Mouse (Mus musculus): ENCODE results near the gene S100pbp. TPM values are rescaled to one million over a fixed set of nuclear protein-coding genes. Genes with fewer than 3 reads are reported as not detected.
A peak's percentile ranks its signal among the peaks of the same experiment; 100 is the strongest.

Gene S100pbp
- 10.9 and 12.1 TPM in 2 replicates for polyA plus RNA-seq (2016; fragmentation: Nextera tagmentation; extraction: Ambion mirVana)

- Histone ChIP-seq H3K36me3 (peaks cover 31% of the 10 kb centered on the region), H3K27ac (peak within 1 kb of the TSS; percentile 91), H3K9me3 (replicated peaks) (no peaks in the 10 kb centered on the region), H3K9ac (peak within 1 kb of the TSS; percentile 92), H3K4me3 (peak within 1 kb of the TSS; percentile 89), H3K4me2 (peak within 1 kb of the TSS; percentile 92), H3K4me1 (peaks cover 54% of the 10 kb centered on the region), H3K27me3 (replicated peaks) (no peaks in the 10 kb centered on the region)
- under 1% methylated on average over 57 of the region's 58 CpGs for WGBS (ENCODE audit: insufficient replicate concordance)
- ATAC-seq, result peak; percentile 88
These were observed at the start of gene S100pbp, which contains the start of gene Yars for GRCm38 (mm10) chr4:129189542-129190519. TSS of gene S100pbp (minus strand) at chr4:129189727. TSS of gene Yars (plus strand) at chr4:129189760.

- H3K4me1 ChIP-seq, result peaks cover 67% of the 10 kb centered on the region
- no peaks in the 10 kb centered on the region for H3K36me3 ChIP-seq
- peak overlapping the region; percentile 67 for H3K4me3 ChIP-seq
- H3K4me2 ChIP-seq, result peak overlapping the region; percentile 97
- WGBS (ENCODE audit: insufficient replicate concordance), result under 1% methylated on average over 21 of the region's 29 CpGs
- H3K27me3 ChIP-seq (replicated peaks), result peaks cover 69% of the 10 kb centered on the region
- H3K27ac ChIP-seq, result no peak overlapping the region
- ATAC-seq, result peak; percentile 78
- H3K9ac ChIP-seq, result peak overlapping the region; percentile 66
- H3K9me3 ChIP-seq (replicated peaks), result no peaks in the 10 kb centered on the region
These were observed 49.5 kb upstream of the S100pbp start for GRCm38 (mm10) chr4:129239075-129239474.

DNA sequence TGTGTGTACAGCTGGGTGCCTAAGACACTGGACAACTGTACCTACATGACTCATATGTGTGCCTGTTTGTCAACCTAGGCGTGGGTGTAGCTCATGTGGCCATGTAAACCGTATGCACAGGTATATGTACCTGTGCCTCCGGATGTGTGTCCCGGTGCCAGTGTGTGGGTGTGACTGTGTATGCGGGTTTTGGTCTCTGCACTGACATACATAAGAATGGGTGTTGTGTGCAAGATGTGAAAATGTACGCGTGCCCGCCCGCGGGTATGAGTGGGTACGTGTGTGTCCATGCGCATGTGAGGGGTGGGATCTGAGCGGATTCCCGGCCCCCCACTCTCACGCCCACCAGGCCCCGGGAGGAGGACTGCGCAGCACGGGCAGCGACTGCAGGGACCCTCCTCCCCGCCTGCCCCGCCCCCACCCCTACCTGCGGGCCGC is 49.1 kb upstream of the S100pbp start:
- Histone ChIP-seq H3K4me1 (peaks cover 69% of the 10 kb centered on the region), H3K4me3 (peak overlapping the region; percentile 67), H3K27me3 (replicated peaks) (peaks cover 69% of the 10 kb centered on the region), H3K9me3 (replicated peaks) (no peaks in the 10 kb centered on the region), H3K27ac (no peak overlapping the region), H3K4me2 (peak overlapping the region; percentile 97), H3K36me3 (no peaks in the 10 kb centered on the region), H3K9ac (peak overlapping the region; percentile 66)
- peak; percentile 0; the same call in 1 of the 2 replicates for ATAC-seq
- 2% methylated on average over 21 of the region's 23 CpGs for WGBS (ENCODE audit: insufficient replicate concordance)

DNA sequence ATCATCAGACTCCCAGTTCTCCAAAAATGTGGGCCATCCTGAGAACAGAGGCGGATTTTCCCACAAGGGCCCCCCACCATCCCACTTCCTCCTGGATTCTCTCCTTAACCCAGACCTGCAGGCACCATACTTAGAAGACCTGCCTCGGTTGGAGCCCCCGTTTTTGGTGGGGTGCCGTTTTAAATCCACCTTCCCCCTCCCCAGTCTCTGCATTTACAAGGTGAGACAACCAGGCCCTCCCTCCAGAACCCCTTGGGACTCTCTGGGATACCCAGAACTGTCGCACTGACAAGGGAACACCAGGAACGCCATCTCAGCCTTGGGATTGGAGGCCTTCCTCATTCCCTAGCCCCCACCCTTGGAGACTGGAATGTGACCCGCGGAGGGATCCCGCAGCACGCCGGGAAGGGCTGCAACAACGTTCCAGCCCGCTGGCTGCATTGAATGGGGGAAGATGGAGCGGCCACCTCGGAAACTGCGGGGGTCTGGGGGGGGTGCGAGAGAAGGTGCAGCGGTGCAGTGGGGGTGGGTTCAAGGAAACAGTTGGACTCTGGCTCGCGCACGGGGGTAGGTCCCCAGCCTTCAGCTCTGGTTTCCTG is 48.4 kb upstream of the S100pbp start:
- ATAC-seq, result no peak
- no peak overlapping the region for H3K27ac ChIP-seq
- H3K27me3 ChIP-seq (replicated peaks), result peaks cover 70% of the 10 kb centered on the region
- 13% methylated on average over 21 of the region's 21 CpGs for WGBS (ENCODE audit: insufficient replicate concordance)
- no peak overlapping the region for H3K9ac ChIP-seq
- H3K4me3 ChIP-seq, result peak overlapping the region; percentile 67
- no peaks in the 10 kb centered on the region for H3K9me3 ChIP-seq (replicated peaks)
- H3K36me3 ChIP-seq, result no peaks in the 10 kb centered on the region
- H3K4me2 ChIP-seq, result peak overlapping the region; percentile 97
- H3K4me1 ChIP-seq, result peaks cover 74% of the 10 kb centered on the region

DNA sequence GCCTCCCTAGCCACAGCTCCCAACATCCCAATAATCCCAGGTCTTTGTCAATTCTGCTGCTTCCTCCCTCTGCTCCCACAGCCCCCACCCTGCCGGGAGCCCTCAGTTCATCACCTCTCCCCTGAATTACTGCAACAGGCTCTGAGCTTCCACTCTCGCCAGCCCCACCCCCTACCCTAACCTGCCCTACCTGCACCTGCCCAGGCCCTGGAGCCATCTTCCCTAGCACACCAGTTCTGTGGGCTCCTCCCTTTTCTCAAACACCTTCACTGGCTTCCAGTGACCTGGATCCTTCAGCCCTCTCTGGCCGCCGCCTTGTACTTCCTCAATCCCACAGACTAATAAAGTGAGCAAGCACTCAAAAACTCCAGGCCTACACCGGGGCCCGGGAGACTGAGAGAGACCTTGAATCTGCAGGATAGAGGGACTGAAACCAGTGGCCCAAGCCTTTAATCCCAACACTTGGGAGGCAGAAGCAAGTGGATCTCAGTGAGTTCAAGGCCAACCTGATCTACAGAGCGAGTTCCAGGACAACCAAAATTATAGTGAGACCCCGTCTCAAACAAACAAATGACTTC is 46.8 kb upstream of the S100pbp start:
- H3K9ac ChIP-seq, result no peak overlapping the region
- H3K27ac ChIP-seq, result peak overlapping the region; percentile 81; the same call in 1 of the 2 replicates
- no peaks in the 10 kb centered on the region for H3K9me3 ChIP-seq (replicated peaks)
- no peaks in the 10 kb centered on the region for H3K36me3 ChIP-seq
- 59% methylated on average over 8 of the region's 8 CpGs for WGBS (ENCODE audit: insufficient replicate concordance)
- peaks cover 80% of the 10 kb centered on the region for H3K4me1 ChIP-seq
- no peak overlapping the region for H3K4me3 ChIP-seq
- no peak for ATAC-seq
- H3K27me3 ChIP-seq (replicated peaks), result peaks cover 69% of the 10 kb centered on the region
- H3K4me2 ChIP-seq, result peak overlapping the region; percentile 51; the same call in 1 of the 2 replicates

DNA sequence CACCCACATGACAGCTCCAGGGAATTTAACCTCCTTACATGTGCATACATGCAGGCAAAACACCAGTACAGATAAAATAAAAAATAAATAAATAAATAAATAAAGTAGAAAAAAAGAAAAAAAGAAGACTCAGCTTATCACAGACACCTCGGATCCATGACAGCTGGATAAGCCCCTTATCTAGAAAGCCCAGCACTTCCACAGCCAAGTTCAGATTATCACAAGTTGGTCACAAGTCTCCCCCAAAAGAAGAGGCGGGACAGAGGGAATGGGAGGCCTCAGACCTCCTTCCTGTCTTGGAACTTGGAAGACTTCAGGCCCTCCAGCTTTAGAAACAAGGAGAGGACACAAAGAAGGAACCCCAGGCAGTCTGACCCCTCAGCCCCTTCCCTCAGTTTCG is 45.6 kb upstream of the S100pbp start:
- Histone ChIP-seq H3K27ac (peak overlapping the region; percentile 81), H3K4me2 (peak overlapping the region; percentile 51), H3K4me3 (no peak overlapping the region), H3K9me3 (replicated peaks) (no peaks in the 10 kb centered on the region), H3K9ac (peak overlapping the region; percentile 29; the same call in 1 of the 2 replicates), H3K36me3 (no peaks in the 10 kb centered on the region), H3K4me1 (peaks cover 89% of the 10 kb centered on the region), H3K27me3 (replicated peaks) (peaks cover 70% of the 10 kb centered on the region)
- peak; percentile 59 for ATAC-seq
- 24% methylated on average over 3 of the region's 3 CpGs for WGBS (ENCODE audit: insufficient replicate concordance)

DNA sequence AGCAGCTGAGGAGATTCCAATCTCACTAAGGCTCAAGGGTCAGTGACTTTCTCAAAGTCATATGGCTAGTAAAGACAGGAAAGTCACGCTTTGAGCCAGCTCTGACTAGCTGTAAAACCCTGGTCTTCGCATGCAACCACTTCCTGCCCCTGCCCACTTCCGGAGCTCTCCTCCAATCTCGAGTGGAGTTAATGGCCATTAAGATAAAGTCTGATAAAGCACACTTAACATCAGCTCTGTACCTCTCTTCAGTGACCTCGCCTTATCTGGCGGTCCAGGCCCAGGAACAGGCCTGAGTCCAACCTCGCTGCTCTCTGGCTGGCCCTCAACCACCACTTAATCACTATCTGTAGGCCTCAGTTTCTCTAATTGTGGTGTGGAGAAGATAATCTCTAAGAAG is 45.0 kb upstream of the S100pbp start:
- peak overlapping the region; percentile 12; the same call in 1 of the 2 replicates for H3K9ac ChIP-seq
- ATAC-seq, result peak; percentile 71
- H3K4me2 ChIP-seq, result peak overlapping the region; percentile 51
- H3K36me3 ChIP-seq, result no peaks in the 10 kb centered on the region
- no peak overlapping the region for H3K4me3 ChIP-seq
- peaks cover 85% of the 10 kb centered on the region for H3K4me1 ChIP-seq
- H3K27ac ChIP-seq, result peak overlapping the region; percentile 81
- H3K27me3 ChIP-seq (replicated peaks), result peaks cover 70% of the 10 kb centered on the region
- no peaks in the 10 kb centered on the region for H3K9me3 ChIP-seq (replicated peaks)
- WGBS (ENCODE audit: insufficient replicate concordance), result 9% methylated on average over 7 of the region's 7 CpGs

DNA sequence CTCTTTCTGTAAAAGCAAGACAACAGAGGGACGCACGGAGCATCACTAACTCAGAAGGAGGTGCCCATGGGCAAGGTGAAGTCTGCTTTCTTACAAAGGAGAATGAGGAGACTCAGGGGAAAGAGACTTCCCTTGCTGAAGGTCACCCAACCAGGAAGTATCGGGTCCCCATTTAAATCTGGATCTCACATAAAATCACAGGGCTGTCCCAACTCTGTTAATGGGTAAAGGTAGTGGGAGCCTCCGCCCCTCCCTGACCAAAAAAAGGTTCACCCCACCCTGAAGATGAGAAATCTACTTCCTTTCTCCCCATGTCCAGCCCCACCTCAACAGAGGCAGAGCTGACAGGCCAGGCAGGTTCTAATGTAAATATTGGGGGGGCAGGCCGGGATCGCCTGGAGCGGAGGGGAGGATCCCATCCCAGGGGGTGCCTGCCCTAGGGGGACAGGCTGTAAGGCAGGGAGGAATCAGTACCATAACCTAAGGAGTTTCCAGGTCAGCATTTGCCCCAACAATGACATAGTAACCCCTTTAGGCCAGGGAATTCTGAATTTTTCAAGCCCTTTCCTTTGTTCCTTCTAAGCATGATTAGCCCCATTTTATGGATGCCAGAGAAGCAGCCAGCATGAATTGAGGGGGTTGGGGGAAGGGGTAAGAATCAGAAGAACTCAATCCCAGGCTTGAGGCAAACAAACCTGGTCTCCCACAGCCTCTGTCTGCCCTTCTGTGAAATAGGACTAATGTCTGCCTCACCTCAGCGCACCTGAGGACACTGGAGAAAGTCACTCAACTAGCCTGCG is 43.2 kb upstream of the S100pbp start:
- Histone ChIP-seq H3K4me1 (peaks cover 69% of the 10 kb centered on the region), H3K4me2 (no peak overlapping the region)
- no peak for ATAC-seq

DNA sequence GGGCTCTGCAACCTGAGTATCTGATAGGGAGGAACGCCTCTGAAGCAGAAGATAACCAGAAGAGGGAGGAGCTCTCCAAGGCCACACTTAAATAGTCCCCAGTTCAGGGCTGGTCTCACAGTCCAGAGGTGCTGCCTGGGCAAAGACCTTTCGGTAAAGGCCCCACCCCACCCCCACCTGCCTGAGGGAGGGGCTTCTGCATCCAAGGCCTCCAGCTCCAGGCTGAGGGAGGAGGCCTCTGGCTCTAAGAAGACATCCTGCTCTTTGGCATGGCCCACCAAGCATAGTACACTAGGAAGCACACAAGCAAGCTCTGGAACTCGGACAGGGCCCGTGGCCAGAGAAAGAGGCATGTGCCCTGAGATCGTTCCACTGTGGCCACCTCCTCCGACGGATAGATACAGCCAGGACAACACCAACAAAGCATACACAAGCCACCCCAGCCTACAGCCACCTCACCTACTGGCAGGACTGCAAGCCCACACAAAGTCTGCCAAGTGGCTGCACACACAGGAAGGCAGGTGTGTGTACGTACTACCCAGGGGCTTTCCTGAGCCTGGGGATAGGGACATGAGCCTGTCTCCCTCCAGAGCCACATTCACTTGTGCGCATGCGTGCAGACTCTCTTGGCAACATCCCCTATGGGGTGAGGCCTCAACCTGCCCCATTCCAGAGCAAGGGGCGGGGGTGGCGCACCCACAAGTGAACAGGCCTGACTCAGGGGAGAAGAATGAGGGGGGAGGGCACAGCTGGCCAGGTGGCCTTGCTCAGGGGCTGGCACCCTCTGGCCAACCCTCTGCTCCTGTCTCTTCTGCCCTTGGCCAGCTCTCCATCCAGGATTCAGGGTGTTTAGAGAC is 42.3 kb upstream of the S100pbp start:
- Histone ChIP-seq H3K27me3 (replicated peaks) (peaks cover 70% of the 10 kb centered on the region), H3K27ac (no peak overlapping the region), H3K4me3 (no peak overlapping the region), H3K4me1 (peaks cover 71% of the 10 kb centered on the region), H3K9me3 (replicated peaks) (no peaks in the 10 kb centered on the region), H3K4me2 (peak overlapping the region; percentile 32), H3K9ac (no peak overlapping the region), H3K36me3 (no peaks in the 10 kb centered on the region)
- WGBS (ENCODE audit: insufficient replicate concordance), result 60% methylated on average over 12 of the region's 12 CpGs
- peak; percentile 38; the same call in 1 of the 2 replicates for ATAC-seq

More for the DNA sequence above, 43.2 kb upstream of the S100pbp start:
- no peaks in the 10 kb centered on the region for H3K36me3 ChIP-seq
- H3K27me3 ChIP-seq (replicated peaks), result peaks cover 70% of the 10 kb centered on the region
- no peaks in the 10 kb centered on the region for H3K9me3 ChIP-seq (replicated peaks)
- H3K27ac ChIP-seq, result no peak overlapping the region
- no peak overlapping the region for H3K4me3 ChIP-seq
- 72% methylated on average over 9 of the region's 9 CpGs for WGBS (ENCODE audit: insufficient replicate concordance)
- H3K9ac ChIP-seq, result no peak overlapping the region

DNA sequence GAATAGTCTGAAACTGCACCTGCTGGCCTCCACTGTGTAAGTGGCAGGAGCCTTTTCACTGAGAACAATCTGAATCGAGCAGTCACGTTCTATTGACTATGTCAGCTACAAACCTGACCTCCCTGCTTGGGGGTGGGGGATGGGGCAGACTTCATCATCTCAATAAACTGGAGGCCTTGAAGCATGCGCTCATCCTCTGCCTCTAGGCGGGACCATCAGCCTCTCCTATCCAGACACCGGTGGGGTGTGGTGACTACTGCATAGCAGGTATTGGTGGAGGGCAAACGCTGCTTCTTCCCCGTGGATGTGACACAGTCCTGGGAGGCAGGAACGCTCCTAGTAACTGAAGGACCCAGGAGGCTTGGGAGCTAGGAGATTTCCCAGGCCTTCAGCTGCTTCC is 41.4 kb upstream of the S100pbp start:
- H3K9ac ChIP-seq, result no peak overlapping the region
- H3K4me2 ChIP-seq, result peak overlapping the region; percentile 32; the same call in 1 of the 2 replicates
- no peak for ATAC-seq
- 44% methylated on average over 8 of the region's 8 CpGs for WGBS (ENCODE audit: insufficient replicate concordance)
- H3K27ac ChIP-seq, result no peak overlapping the region
- H3K9me3 ChIP-seq (replicated peaks), result no peaks in the 10 kb centered on the region
- H3K36me3 ChIP-seq, result no peaks in the 10 kb centered on the region
- no peak overlapping the region for H3K4me3 ChIP-seq
- peaks cover 73% of the 10 kb centered on the region for H3K27me3 ChIP-seq (replicated peaks)
- peaks cover 63% of the 10 kb centered on the region for H3K4me1 ChIP-seq
